Mouse (Mus musculus) gastrocnemius, postnatal 10 days (tissue): ENCODE measurements around the gene Tubg1. TPM values are rescaled to one million over a fixed set of nuclear protein-coding genes. Genes with fewer than 3 reads are reported as not detected.

Experiments
- microRNA-seq, 2 experiments: library from miRNA; unstranded; fragments of <30 nt; microRNA quantifications; one replicate each; pipeline ENCODE4 v1.2.0; 2021
- total RNA-seq, 2 experiments: library from RNA; stranded (reverse); gene quantifications; 2 replicates each; pipeline ENCODE4 v1.2.3; 2021

Tubg1 gene
- total RNA-seq, 2 experiments from 2014 or later = 37.4 to 39.0 TPM

Small RNA genes lying within 50 kb of the gene (microRNA-seq; reads per million reads assigned to microRNA genes)
- gene Gm27626 = 0 reads per million in 2 experiments

Other genes with a start within 250 kb of the Tubg1 start
- gene Stat3, start 180.4 kb upstream of the Tubg1 start, total RNA-seq = 10 to 100 TPM; 49.1 to 56.7 TPM
- gene Cavin1, start 149.1 kb upstream of the Tubg1 start, total RNA-seq = 100 to 1,000 TPM; 279 to 309 TPM
- 10 to 100 TPM; 52.9 to 59.9 TPM for gene Atp6v0a1, start 110.5 kb upstream of the Tubg1 start, total RNA-seq
- gene Naglu, start 49.9 kb upstream of the Tubg1 start, total RNA-seq = 10 to 100 TPM in 1 of 2 experiments, 1 to 10 TPM in 1; 9.2 to 11.6 TPM
- under 1 TPM; 0.23 to 0.25 TPM for gene Hsd17b1, start 41.5 kb upstream of the Tubg1 start, total RNA-seq
- gene Coasy, start 37.4 kb upstream of the Tubg1 start, total RNA-seq = 10 to 100 TPM; 10.7 to 11.7 TPM
- 10 to 100 TPM; 10.7 to 12.2 TPM for gene Mlx, start 32.7 kb upstream of the Tubg1 start, total RNA-seq
- 1 to 10 TPM; 2.8 to 4.0 TPM for gene Psmc3ip, start 24.5 kb upstream of the Tubg1 start, total RNA-seq
- 10 to 100 TPM; 37.3 to 37.5 TPM for gene Retreg3, start within 50 bp of the Tubg1 start, total RNA-seq
- gene Tubg2, start 36.0 kb downstream of the Tubg1 start, total RNA-seq = 1 to 10 TPM; 5.5 to 6.3 TPM
- 1 to 10 TPM; 4.2 to 4.3 TPM for gene Cntnap1, start 50.6 kb downstream of the Tubg1 start, total RNA-seq
- 10 to 100 TPM; 33.2 to 36.7 TPM for gene Plekhh3, start 51.4 kb downstream of the Tubg1 start, total RNA-seq
- not detected for gene Ccr10, start 55.5 kb downstream of the Tubg1 start, total RNA-seq
- gene Ezh1, start 106.5 kb downstream of the Tubg1 start, total RNA-seq = 10 to 100 TPM; 17.2 to 17.7 TPM
- gene Ramp2, start 126.1 kb downstream of the Tubg1 start, total RNA-seq = 10 to 100 TPM; 70.5 to 72.8 TPM
- 10 to 100 TPM; 40.1 to 44.3 TPM for gene Vps25, start 133.8 kb downstream of the Tubg1 start, total RNA-seq
- gene Wnk4, start 140.6 kb downstream of the Tubg1 start, total RNA-seq = 1 to 10 TPM in 1 of 2 experiments, under 1 TPM in 1; 0.35 to 1.4 TPM
- under 1 TPM; 0.14 to 0.18 TPM for gene Cntd1, start 159.1 kb downstream of the Tubg1 start, total RNA-seq
- 10 to 100 TPM; 66.3 to 74.5 TPM for gene Coa3, start 159.2 kb downstream of the Tubg1 start, total RNA-seq
- gene Becn1, start 182.3 kb downstream of the Tubg1 start, total RNA-seq = 10 to 100 TPM; 74.5 to 76.9 TPM
- 10 to 100 TPM; 72.4 TPM for gene Psme3, start 196.3 kb downstream of the Tubg1 start, total RNA-seq
- gene Aoc2, start 205.1 kb downstream of the Tubg1 start, total RNA-seq = 1 to 10 TPM; 1.7 to 2.3 TPM
- gene Aoc3, start 210.7 kb downstream of the Tubg1 start, total RNA-seq = 10 to 100 TPM; 25.2 to 31.0 TPM
- under 1 TPM in 1 of 2 experiments, not detected in 1; 0.14 TPM for gene G6pc, start 247.6 kb downstream of the Tubg1 start, total RNA-seq